Mouse (Mus musculus) layer of hippocampus, postnatal 14 days (tissue): Measurements from ENCODE around the gene Bscl2. TPM values are rescaled to one million over a fixed set of nuclear protein-coding genes. Genes with fewer than 3 reads are reported as not detected.

ENCODE experiments used
- microRNA-seq, 2 experiments: library from miRNA; unstranded; fragments of <30 nt; microRNA quantifications; one replicate each; pipeline ENCODE4 v1.2.0; 2021
- total RNA-seq, 2 experiments: library from RNA; stranded (reverse); gene quantifications; 2 replicates each; pipeline ENCODE4 v1.2.3; 2021

The Bscl2 gene
- total RNA-seq, 2 experiments from 2014 or later = 96.2 to 107 TPM

Small RNA genes lying within 50 kb of the gene (microRNA-seq; reads per million reads assigned to microRNA genes)
- 0 reads per million in 2 experiments for gene Mir5136

Other genes starting within 250 kb of the Bscl2 start
- 10 to 100 TPM; 17.9 to 18.8 TPM for gene Slc22a8, start 246.2 kb upstream of the Bscl2 start, total RNA-seq
- gene Slc22a6, start 219.4 kb upstream of the Bscl2 start, total RNA-seq = 1 to 10 TPM; 1.6 to 3.3 TPM
- gene Chrm1, start 173.7 kb upstream of the Bscl2 start, total RNA-seq = 100 to 1,000 TPM; 162 to 166 TPM
- gene Slc3a2, start 114.1 kb upstream of the Bscl2 start, total RNA-seq = 100 to 1,000 TPM; 188 to 200 TPM
- 10 to 100 TPM; 39.9 to 47.9 TPM for gene Wdr74, start 101.6 kb upstream of the Bscl2 start, total RNA-seq
- gene 1700092M07Rik, start 96.7 kb upstream of the Bscl2 start, total RNA-seq = 1 to 10 TPM; 1.8 to 2.0 TPM
- 10 to 100 TPM; 64.5 to 71.4 TPM for gene Stx5a, start 96.1 kb upstream of the Bscl2 start, total RNA-seq
- gene Nxf1, start 80.4 kb upstream of the Bscl2 start, total RNA-seq = 10 to 100 TPM; 79.3 to 91.9 TPM
- 100 to 1,000 TPM; 101 to 108 TPM for gene Tmem223, start 66.5 kb upstream of the Bscl2 start, total RNA-seq
- gene Tmem179b, start 63.0 kb upstream of the Bscl2 start, total RNA-seq = 10 to 100 TPM; 10.1 to 12.0 TPM
- 10 to 100 TPM; 14.1 to 15.0 TPM for gene Taf6l, start 51.0 kb upstream of the Bscl2 start, total RNA-seq
- 100 to 1,000 TPM; 119 TPM for gene Polr2g, start 38.9 kb upstream of the Bscl2 start, total RNA-seq
- gene Zbtb3, start 34.9 kb upstream of the Bscl2 start, total RNA-seq = 1 to 10 TPM; 4.3 TPM
- gene Ttc9c, start 18.1 kb upstream of the Bscl2 start, total RNA-seq = 10 to 100 TPM; 29.8 to 32.1 TPM
- 100 to 1,000 TPM in 1 of 2 experiments, 10 to 100 TPM in 1; 99.4 to 103 TPM for gene Hnrnpul2, start 17.5 kb upstream of the Bscl2 start, total RNA-seq
- 1 to 10 TPM in 1 of 2 experiments, not detected in 1; 4.4 TPM for gene AC129217.1, start 7.7 kb upstream of the Bscl2 start, total RNA-seq
- 100 to 1,000 TPM; 220 to 243 TPM for gene Gng3, start 1.7 kb downstream of the Bscl2 start, total RNA-seq
- under 1 TPM; 0.30 to 0.55 TPM for gene Lrrn4cl, start 13.3 kb downstream of the Bscl2 start, total RNA-seq
- gene Ubxn1, start 34.0 kb downstream of the Bscl2 start, total RNA-seq = 100 to 1,000 TPM in 1 of 2 experiments, 10 to 100 TPM in 1; 95.4 to 101 TPM
- gene Uqcc3, start 43.5 kb downstream of the Bscl2 start, total RNA-seq = 10 to 100 TPM; 35.2 to 35.6 TPM
- gene Lbhd1, start 46.3 kb downstream of the Bscl2 start, total RNA-seq = 1 to 10 TPM; 5.4 to 7.0 TPM
- not detected for gene Gm49403, start 46.5 kb downstream of the Bscl2 start, total RNA-seq
- 10 to 100 TPM; 24.4 to 26.1 TPM for gene 1810009A15Rik, start 51.4 kb downstream of the Bscl2 start, total RNA-seq
- gene Gm49416, start 51.5 kb downstream of the Bscl2 start, total RNA-seq = 1 to 10 TPM in 1 of 2 experiments, not detected in 1; 1.1 TPM
- gene Ints5, start 55.5 kb downstream of the Bscl2 start, total RNA-seq = 10 to 100 TPM; 22.0 to 25.4 TPM
- gene Ganab, start 60.6 kb downstream of the Bscl2 start, total RNA-seq = 100 to 1,000 TPM; 111 to 114 TPM
- 100 to 1,000 TPM; 144 to 149 TPM for gene B3gat3, start 82.9 kb downstream of the Bscl2 start, total RNA-seq
- 1 to 10 TPM; 3.2 to 4.0 TPM for gene Rom1, start 91.9 kb downstream of the Bscl2 start, total RNA-seq
- 10 to 100 TPM; 11.3 to 11.7 TPM for gene Eml3, start 92.1 kb downstream of the Bscl2 start, total RNA-seq
- 10 to 100 TPM; 52.4 to 56.6 TPM for gene Mta2, start 104.4 kb downstream of the Bscl2 start, total RNA-seq
- gene Tut1, start 116.4 kb downstream of the Bscl2 start, total RNA-seq = 10 to 100 TPM; 15.0 to 17.3 TPM
- 100 to 1,000 TPM; 198 to 230 TPM for gene Eef1g, start 129.6 kb downstream of the Bscl2 start, total RNA-seq
- 10 to 100 TPM; 20.7 to 22.5 TPM for gene Ahnak, start 151.8 kb downstream of the Bscl2 start, total RNA-seq